Mouse (Mus musculus): ENCODE data around the gene Acads.

DNA sequence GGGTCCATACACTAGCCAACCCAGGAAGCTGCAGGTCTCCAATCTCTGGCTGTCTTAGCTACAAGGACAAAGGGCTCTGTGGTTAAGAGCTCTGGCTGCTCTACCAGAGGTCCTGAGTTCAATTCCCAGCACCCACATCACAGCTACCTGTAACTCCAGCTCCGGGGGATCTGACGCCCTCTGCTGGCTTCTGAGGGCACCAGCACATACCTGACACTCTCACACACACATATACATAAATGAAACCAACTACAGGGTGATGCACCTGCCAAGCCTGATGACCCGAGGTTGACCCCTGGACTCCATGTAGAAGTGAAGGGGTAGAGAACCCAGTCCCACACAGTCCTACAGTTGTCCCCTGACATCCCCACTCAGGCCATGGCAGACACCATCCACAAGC is 2.7 kb downstream of the Acads start:
- no peak for TF ChIP-seq TCF12 (IDR thresholded peaks at IDR 0.05; ENCODE audit: insufficient read depth, poor library complexity, severe bottlenecking)
- no peak for TF ChIP-seq MYOD1 (IDR thresholded peaks at IDR 0.05; ENCODE audit: control insufficient read depth in 1 of 3, insufficient read length in 2 of 3, low read depth in 2 of 3)
